Mouse (Mus musculus) embryo, embryonic 9.5 days (tissue): ENCODE measurements around the gene Fam19a1.

Experiments
- DNase-seq: peaks from one replicate; pipeline ENCODE4 v3.0.0-alpha.2; 2017; ENCODE audit errors: extremely low spot score

Fam19a1 gene

GRCm38 (mm10) chr6:96258651-96259050 is 145.7 kb downstream of the Fam19a1 start:
- no peak for DNase-seq

GRCm38 (mm10) chr6:96266456-96266855 is 153.5 kb downstream of the Fam19a1 start:
- DNase-seq, result no peak

- DNase-seq, result no peak
Observed at GRCm38 (mm10) chr6:96268788-96269187, 155.8 kb downstream of the Fam19a1 start.

GRCm38 (mm10) chr6:96270436-96270835 is 157.5 kb downstream of the Fam19a1 start:
- DNase-seq, result no peak

- no peak for DNase-seq
Observed at GRCm38 (mm10) chr6:96283731-96284130, 170.8 kb downstream of the Fam19a1 start.

GRCm38 (mm10) chr6:96284590-96284989 is 171.6 kb downstream of the Fam19a1 start:
- DNase-seq, result no peak

- no peak for DNase-seq
Observed at GRCm38 (mm10) chr6:96286276-96286675, 173.3 kb downstream of the Fam19a1 start.

- DNase-seq, result no peak
Observed at GRCm38 (mm10) chr6:96287377-96287776, 174.4 kb downstream of the Fam19a1 start.

- DNase-seq, result no peak
Observed at GRCm38 (mm10) chr6:96289672-96290071, 176.7 kb downstream of the Fam19a1 start.

GRCm38 (mm10) chr6:96347491-96347890 is 234.5 kb downstream of the Fam19a1 start:
- DNase-seq, result no peak

- DNase-seq, result no peak
Observed at GRCm38 (mm10) chr6:96349446-96350025, 236.6 kb downstream of the Fam19a1 start.

- no peak for DNase-seq
Observed at GRCm38 (mm10) chr6:96369544-96369943, 256.6 kb downstream of the Fam19a1 start.

GRCm38 (mm10) chr6:96372848-96373247 is 259.9 kb downstream of the Fam19a1 start:
- no peak for DNase-seq

GRCm38 (mm10) chr6:96373274-96373673 is 260.3 kb downstream of the Fam19a1 start:
- no peak for DNase-seq

GRCm38 (mm10) chr6:96376773-96377172 is 263.8 kb downstream of the Fam19a1 start:
- no peak for DNase-seq

GRCm38 (mm10) chr6:96379229-96379628 is 266.3 kb downstream of the Fam19a1 start:
- DNase-seq, result no peak

- no peak for DNase-seq
Observed at GRCm38 (mm10) chr6:96384441-96384840, 271.5 kb downstream of the Fam19a1 start.

GRCm38 (mm10) chr6:96418866-96419265 is 305.9 kb downstream of the Fam19a1 start:
- DNase-seq, result no peak

- no peak for DNase-seq
Observed at GRCm38 (mm10) chr6:96419704-96420382, 306.9 kb downstream of the Fam19a1 start.

- peak; percentile 17 for DNase-seq
Observed at GRCm38 (mm10) chr6:96420515-96420914, 307.6 kb downstream of the Fam19a1 start.

GRCm38 (mm10) chr6:96429390-96429789 is 316.4 kb downstream of the Fam19a1 start:
- no peak for DNase-seq

- DNase-seq, result no peak
Observed at GRCm38 (mm10) chr6:96432397-96432796, 319.4 kb downstream of the Fam19a1 start.

GRCm38 (mm10) chr6:96433896-96434295 is 320.9 kb downstream of the Fam19a1 start:
- DNase-seq, result no peak

- DNase-seq, result no peak
Observed at GRCm38 (mm10) chr6:96435545-96435944, 322.6 kb downstream of the Fam19a1 start.
